Mouse (Mus musculus): Measurements from ENCODE around the gene Tmem121. TPM values are rescaled to one million over a fixed set of nuclear protein-coding genes. Genes with fewer than 3 reads are reported as not detected.
"Not testable (repeated sequence)": the region's sequence is repeated elsewhere in the genome, so short reads cannot be mapped to it uniquely, and the experiment has no call there.

Gene Tmem121
- total RNA-seq, 2 experiments from 2014 or later, result 0.33 to 0.46 TPM

DNA sequence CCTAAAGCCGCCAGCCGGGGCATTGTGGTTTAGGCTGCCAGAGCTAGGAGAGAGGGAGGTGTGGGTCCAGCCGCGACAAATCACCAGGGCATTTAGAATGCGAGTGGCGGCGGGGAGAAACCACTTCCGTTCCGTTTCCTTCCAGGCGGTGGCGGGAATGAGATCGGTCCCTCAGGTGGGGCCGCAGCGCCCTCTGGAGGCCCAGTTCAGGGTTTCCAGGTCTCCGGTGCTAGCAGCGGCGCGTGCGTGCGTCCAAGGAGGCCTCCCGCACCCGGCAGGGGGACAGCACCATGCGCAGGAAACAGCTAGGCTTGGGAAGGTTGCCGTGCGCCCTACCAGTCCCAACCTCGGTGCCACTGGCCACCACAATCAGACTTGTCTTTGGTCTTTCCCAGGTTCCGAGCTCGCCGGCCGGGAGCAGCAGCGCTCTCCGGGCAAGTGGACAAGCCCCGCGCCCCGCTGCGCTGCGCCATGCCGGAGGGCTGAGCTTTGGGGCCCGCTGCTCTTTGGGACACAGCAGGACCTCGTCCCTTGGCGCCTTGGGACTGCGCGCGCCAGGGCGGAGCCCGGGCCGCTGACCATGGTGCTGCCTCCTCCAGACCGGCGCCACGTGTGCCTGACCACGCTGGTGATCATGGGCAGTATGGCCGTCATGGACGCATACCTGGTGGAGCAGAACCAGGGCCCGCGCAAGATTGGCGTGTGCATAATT, 2.0 kb downstream of the Tmem121 start:
- DNase-seq, result peak; percentile 62

DNA sequence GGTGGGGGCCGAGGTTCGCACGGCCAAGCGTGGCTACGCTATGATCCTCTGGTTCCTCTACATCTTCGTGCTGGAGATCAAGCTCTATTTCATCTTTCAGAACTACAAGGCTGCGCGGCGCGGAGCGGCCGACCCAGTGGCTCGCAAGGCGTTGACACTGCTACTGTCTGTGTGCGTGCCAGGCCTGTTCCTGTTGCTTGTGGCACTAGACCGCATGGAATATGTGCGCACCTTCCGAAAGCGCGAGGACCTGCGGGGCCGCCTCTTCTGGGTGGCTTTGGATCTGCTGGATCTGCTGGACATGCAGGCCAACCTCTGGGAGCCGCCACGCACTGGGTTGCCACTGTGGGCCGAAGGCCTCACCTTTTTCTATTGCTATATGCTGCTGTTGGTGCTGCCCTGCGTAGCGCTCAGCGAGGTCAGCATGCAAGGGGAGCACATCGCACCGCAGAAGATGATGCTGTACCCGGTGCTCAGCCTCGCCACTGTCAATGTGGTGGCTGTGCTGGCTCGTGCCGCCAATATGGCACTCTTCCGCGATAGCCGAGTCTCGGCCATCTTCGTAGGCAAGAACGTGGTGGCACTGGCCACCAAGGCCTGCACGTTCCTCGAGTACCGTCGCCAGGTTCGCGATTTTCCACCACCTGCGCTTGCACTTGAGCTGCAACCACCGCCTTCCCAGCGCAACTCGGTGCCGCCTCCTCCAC, 2.8 kb downstream of the Tmem121 start:
- DNase-seq, result no peak

DNA sequence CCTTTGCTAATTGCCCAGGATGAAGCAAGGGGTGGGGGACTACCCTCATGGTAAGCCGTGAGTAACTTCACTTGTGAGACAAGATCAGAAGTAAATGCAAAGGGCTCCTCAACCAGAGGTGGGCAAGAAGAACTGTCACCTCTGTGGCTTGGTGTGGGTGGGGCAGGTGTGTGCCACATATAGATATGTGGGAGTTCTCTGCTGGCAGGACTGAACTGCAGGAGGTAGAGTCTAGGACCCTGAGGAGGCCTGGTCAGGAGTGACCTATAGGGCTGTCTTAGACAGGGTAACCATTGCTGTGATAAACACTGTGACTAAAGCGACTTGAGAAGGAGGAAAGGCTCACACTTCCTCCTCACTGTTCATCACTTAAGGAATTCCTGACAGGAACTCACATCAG, 7.7 kb downstream of the Tmem121 start:
- no peak for DNase-seq

DNA sequence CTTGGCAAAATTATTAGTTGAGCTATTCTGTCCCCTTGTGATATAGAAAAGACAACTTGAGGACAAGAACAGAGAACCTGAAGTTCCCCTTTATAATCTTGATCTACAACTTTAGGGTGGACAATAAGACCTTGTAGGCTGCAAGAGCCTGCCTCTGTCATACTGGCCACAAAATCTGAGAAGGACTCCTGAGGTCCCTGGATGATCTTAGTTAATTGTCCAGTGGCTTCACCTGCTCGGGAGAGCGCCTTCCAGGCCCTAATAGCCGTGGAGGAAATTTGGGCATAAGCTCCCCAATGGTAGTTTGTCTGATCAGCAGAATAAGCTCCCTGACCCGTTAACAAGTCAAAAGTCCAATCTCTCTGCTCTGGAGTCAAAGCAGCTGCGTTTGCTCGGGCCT, 13.4 kb downstream of the Tmem121 start:
- DNase-seq, result not testable (repeated sequence)

DNA sequence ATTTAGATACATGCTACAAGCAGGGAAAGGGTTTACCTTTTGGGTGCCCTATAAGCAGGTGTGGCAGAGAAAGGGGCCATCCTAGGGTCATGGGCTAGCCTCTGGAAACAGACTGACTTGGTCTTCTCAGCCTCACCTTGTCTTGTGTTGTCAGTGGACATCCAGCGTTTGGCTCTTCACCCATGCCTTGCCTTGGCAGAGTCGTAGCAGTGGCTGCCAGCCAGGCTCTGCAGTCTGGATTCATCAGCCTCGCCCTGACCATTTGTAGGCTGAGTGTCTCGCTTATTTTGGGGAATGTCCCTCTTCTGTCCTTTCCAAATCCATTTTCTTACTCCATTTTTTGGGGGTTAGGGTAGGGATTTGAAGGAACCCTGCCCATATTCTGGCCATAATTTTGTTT, 15.6 kb downstream of the Tmem121 start:
- no peak for DNase-seq

DNA sequence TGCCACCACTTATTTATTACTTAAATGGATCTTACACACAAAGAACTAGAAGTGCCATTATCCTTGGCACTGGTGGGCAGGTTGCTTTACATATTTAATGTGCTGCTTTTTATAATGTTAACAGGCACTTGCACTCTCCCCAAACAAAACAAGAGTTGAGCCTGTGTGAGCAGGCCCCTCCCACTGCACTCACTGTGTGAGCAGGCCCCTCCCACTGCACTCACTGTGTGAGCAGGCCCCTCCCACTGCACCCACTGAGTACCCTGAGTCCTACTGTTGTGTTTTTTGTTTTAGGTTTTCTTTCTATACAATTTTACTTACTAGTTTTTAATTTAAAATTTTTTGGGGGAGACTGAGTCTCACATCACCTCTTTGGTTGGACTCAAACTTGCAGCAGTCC, 16.3 kb downstream of the Tmem121 start:
- no peak for DNase-seq

DNA sequence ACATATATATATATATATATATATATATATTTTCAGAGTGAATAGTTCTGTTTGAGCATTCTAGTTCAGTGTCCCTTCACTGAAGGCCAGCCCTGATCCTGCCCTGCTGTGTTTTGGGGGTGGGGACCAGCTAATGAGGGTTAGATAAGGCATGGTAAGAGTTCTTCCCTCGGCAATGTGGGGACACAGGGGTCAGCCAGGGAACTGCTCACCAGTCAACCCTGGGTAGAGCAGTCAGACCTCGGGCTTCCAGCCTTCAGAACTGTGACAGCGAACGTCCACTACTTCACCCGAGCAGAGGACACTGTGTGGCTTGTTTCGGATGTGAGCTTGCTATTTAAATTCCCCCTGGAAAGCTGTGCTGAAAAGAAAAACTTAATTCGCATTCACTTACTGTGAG, 17.8 kb downstream of the Tmem121 start:
- DNase-seq, result no peak

DNA sequence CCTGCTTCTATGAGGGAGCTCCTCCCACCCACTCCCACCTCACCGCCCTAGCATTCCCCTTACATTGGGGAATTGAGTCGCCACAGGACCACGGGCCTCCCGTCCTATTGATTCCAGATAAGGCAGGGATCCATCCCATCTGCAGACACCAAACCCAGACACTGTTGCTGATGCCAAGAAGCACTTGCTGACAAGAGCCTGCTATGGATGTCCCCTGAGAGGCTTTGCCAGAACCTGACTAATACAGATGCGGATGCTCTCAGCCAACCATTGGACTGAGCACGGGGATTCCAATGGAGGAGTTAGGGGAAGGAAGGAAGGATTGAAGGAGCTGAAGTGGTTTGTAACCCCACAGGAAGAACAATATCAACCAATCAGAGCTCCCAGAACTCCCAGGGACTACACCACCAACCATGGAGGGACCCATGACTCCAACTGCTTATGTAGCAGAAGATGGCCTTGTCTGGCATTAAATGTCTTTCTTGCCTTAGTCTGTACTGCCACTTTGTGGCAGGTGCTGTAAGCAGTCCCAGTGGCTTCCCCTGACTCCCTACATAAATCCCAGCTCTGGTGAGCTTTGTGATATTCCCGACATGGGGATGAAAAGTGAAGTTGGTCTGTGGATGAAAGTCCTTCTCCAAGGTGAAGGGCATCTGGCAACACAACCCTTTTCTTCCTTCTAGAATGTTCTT, 19.7 kb downstream of the Tmem121 start:
- no peak for DNase-seq

DNA sequence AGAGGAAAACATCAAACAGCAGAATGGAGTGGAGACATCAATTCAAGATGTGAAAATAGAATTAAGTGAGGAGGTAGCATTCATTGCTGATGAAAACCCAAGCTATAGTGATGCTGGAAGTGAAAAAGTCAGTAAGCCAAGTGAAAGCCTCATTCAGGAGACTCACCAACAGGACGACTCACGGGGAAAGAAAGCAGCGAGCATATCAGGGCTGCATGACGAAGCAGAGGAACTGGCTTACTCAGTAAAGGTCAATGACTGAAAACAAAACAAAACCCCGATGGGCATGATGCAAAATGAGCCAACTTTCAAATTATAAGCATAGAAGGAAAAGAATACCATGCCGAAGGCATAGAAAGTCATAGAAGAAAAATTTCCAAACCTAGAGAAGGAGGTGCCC, 22.0 kb downstream of the Tmem121 start:
- DNase-seq, result no peak

DNA sequence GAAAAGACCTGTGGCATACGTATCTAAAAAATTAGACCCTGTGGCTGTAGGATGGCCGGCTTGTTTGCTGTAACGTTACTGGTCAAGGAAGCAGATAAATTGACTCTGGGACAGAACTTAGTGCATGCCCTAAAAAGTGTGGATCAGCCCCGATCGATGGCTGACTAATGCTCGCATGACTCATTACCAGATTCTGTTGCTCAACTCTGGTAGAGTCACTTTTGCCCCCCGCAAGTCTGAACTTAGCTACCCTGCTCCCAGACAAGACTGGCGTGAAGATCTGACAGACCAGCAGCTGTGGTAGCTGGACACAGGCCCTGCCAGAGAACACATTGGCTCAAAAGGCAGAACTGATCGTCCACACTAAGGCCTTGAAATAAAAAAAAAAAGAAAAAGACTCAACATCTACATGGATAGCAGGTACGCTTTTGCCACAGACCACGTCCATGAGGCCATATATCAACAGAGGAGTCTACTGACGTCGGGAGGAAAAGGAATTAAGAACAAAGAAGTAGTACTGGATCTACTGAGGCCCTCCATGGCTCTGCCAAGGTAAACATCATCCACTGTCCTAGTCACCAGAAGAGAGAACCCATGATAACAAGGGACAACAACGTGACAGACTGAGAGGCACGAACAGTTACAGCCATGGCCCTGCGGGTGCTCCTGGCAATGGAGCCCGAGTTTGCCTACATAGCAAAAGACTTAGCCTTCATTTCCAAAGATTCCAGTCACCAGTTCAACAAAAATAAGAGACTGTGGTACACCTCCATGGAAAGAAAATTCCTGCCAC, 25.1 kb downstream of the Tmem121 start:
- DNase-seq, result no peak

DNA sequence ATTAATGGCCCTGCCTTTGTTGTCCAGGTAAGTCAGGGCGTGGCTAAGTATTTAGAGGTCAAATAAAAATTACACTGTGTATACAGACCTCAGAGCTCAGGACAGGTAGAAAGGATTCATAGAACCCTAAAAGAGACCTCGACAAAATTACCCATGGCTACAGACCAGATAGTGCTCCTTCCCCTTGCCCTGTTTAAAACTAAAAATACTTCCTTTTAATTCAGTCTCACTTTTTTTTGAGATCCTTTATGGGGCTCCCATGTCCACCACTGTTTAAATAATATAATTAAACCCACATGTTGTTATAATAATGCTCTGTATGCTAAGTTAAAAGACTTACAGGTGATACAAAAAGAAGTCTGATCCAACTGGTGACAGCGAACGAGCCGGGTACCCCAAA, 26.0 kb downstream of the Tmem121 start:
- DNase-seq, result no peak

DNA sequence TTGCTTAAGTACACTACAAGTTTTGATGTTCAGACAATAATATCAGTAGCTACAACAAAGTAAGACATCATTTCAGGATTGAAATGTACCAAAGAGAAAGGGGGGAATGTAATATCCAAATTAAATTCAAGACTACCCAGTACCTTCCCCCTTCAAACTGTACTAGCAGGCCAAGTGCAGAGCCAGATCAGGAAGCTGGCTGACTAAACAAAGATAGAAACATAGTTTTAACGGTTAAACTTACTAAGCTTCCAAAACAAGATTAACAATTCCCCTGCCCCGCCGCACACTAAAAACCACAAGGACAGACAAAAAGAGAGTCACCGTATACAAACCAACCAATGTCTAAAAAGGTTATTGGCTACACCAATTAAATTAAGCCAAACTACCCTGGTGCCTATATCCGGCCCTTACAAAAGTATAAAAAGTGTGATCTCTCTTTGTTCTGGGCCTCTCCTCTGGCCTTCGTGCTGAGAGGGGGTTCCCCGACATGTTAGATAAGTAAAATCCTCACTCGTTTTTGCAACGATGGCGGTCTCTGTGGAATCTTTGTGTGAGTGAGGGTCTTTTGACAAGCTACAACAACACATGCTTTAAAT, 26.7 kb downstream of the Tmem121 start:
- DNase-seq, result no peak

DNA sequence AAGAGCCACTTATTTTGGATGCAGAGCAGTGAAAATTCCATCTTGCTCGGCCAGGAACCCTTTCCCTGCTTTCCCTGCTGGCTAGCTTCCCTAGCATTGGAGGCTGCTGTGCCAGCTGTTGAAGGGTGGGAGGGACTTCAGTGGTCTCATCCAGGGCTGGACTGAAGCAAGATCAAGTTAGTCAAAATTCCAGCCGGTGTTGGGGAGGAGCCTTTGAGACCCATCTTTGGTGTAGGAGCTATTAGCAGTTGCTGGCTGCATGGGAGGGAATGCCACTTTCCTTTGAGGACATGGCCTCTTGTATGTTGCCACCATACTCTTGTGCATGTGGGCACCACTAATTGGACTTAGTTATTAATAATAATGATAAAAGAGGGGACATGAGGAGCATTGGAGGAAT, 27.5 kb downstream of the Tmem121 start:
- DNase-seq, result no peak

DNA sequence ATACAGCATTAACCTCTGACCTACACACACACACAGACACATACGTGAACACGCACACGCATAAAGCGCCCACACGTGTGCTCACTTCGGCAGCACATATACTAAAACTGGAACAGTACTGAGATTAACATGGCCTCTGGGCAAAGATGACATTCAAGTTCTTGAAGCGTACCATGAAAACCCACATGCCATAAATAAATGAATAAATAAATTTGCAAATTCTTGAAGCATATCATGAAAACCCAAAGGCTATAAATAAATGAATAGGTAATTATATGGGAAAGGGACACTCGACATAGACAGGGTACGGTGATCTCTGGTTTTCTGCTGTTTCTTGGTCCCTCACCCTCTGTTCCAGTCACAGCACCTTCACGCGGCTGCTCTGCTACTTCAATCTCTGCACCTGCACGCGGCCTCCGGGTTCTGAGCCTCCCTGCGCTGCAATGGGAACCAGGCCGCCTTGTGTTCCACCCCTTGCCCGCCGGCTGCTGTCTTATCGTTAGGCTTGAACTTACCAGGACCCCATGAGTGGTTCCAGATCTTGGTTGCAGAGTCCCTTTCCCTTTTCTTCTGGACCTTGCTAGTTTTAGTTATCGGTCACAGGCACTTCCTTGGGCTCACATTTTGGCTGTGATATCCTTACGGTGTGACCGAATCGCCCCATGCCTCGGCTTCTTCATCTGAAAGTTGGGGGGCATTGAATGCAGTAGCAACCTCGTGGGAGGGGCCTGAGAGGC, 28.5 kb downstream of the Tmem121 start:
- no peak for DNase-seq

DNA sequence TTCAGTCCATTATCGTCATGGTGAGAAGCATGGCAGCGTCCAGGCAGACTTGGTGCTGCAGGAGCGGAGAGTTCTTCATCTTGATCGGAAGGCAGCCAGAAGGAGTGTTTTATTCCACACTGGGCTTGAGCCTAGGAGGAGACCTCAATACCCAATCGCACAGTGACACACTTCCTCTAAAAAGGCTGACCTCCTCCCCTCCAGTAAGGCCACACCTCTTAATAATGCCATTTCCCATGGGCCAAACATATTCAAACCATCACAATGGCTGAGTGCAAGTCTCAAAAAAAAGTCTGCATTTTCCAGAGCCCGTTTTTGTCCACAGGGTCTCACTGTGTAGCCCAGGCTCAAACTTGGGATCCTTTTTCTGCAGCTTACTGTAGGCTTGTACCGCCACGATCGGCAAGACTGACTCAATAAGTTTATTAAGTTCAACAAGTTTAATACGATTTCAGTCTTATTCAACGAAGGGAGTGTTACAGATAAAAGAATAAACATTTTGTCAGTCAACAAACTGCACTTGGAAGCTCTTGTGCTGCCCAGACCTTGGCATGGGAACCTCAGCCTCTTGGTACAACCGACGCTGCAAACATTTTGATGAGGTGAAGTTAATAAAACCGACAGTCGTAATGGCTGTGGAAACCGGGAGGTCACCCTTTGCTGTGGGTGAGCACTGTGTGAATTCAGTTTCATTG, 29.4 kb downstream of the Tmem121 start:
- no peak for DNase-seq

DNA sequence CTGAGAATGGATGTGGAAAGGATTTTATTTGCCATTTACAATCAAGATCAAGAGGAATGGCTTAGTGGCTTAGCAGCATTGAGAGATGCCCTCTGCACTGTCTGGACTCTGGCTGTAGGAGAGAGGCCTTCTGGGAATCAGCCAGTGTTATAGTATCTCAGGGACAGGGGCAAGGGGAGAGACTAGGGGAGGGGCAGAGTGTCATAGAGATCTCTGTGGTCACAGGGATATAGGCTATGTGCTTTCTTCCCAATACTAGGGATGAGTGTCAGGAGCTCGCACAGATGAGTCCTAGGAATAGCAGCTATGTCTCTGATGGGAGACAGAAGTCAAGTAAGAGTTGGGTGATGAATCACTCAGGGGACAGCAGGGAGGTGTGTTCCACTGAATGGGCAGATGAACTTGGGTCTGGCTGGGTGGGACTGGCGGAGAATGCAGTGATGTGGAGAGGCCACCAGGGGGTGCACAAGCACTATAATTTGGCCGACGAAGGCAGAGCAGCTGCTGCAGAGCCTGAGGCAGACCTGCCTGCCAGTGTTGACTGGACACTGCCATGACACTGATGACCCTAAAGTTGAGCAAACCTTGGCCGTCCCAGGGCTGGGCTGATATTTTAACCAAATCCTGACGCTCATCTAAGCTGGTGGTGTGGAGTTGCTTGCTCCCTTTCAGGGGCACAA, 30.1 kb downstream of the Tmem121 start:
- peak; percentile 66 for DNase-seq

DNA sequence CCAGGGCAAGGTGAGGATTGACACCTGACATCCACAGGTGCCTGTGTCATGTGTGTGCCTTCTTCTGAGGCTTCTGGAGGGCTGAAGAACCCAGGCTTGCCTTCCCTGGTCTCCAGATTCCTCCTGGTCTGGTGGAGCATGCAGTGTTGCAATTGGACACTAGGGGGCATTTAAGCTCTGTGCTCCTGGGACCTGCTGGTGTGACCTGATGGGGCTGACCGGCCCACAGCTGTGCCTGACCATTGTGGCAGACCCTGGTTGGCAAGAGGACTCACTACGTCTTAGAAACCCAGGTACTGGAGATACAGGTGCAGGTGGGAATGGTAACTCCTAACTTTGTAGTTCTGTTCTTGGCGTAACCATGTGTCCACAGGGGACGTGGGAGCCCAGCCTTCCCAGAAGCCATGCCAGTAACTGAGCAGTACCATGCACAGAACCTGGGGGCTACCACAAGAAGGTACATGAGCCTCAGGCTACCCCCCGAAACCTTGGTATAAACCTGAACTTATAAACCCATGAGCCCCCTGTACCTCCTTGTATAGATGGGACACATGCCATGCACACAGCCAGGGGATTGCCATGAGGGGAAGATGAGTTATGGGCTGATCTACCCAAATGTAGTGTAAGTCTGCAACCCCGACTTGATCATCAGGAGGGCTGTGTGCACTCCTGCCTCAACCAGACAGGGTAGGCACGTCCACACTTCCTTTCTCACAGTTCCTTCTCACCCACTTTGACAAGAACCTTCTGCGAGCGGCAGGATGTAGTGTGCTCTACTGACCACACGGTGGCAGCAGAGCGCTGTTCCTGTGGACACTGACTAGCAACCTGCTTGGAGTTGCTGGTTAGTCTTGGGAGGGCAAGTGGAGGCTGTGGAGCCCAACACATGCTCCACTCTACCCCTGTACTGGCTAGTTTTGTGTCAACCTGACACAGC, 31.8 kb downstream of the Tmem121 start:
- DNase-seq, result peak; percentile 40

DNA sequence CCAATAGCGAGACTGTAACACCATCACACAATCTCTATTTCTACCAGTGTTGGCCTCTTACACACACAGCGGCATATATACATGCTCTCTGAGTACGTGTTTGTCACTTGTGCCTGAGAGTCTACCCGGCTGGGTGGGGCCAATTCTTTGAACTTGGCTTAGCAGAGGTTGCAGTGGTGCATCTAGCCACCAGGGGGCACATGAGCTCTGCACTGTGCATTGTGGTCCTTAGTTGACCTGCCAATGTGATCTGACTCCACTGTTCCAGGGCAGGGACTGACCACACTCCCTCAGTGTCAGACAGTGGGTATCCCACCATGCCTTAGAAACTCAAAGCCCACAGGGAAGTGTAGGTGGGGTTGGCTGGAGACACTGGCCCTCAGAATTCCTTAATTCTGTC, 34.1 kb downstream of the Tmem121 start:
- DNase-seq, result no peak

DNA sequence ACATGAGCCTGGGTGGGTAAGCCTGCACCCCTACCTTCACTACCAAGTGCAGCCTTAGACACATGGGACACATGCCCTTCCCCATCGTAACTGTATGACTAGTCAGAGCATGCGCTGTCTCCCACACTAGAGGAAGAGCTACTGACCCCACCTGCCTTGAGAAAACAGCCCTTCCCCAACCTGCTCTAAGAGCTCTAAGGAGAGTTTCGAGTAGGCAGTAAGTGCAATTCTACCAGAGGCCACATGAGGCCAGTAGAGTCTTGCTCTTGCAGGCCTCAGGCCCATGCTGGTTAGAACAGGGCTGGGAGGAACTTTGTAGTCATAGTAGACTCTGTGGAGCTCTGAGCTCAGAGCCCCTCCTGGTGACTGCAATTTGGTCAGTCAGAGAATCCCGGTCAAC, 34.7 kb downstream of the Tmem121 start:
- DNase-seq, result no peak
